Mouse (Mus musculus) brain, embryonic 14.5 days (tissue): ENCODE measurements around the gene Pdcd1lg2.

Experiments used
- CTCF ChIP-seq: fragments of 200-500 bp; IDR thresholded peaks from 2 replicates; pipeline ENCODE4 v1.5.1; 2012; ENCODE audit warnings: inconsistent platforms, mild to moderate bottlenecking, moderate library complexity, borderline replicate concordance; ENCODE audit not compliant: insufficient read depth, insufficient read length; ENCODE audit errors: extremely low read depth
- POLR2A ChIP-seq: fragments of 200-500 bp; IDR thresholded peaks from 2 replicates; pipeline ENCODE4 v1.6.1; 2012; ENCODE audit warnings: mild to moderate bottlenecking, inconsistent platforms, borderline replicate concordance; ENCODE audit not compliant: poor library complexity, insufficient read depth, insufficient read length, severe bottlenecking; ENCODE audit errors: extremely low read depth

GRCm38 (mm10) chr19:29437849-29438248 lies 27.1 kb downstream of the Pdcd1lg2 start:
- no peak for TF ChIP-seq CTCF
- no peak for TF ChIP-seq POLR2A
